Mouse (Mus musculus) intestine, embryonic 15.5 days (tissue): ENCODE results near the gene Bckdhb. TPM values are rescaled to one million over a fixed set of nuclear protein-coding genes. Genes with fewer than 3 reads are reported as not detected.

Source experiments
- ATAC-seq: fragments of 200-750 bp; cut with Nextera tagmentation; 2 replicates; pipeline ENCODE4 v1.8.0; 2017; ENCODE audit warnings: moderate TSS enrichment, moderate library complexity
- H3K27ac ChIP-seq: fragments of 300-500 bp; sonication (generic); 2 replicates; pipeline ENCODE4 v1.5.1; 2015; ENCODE audit warnings: mild to moderate bottlenecking, inconsistent platforms
- H3K27me3 ChIP-seq: fragments of 300-500 bp; sonication (generic); replicated peaks from 2 replicates; pipeline ENCODE4 v1.6.1; 2015; ENCODE audit warnings: inconsistent platforms
- H3K36me3 ChIP-seq: fragments of 300-500 bp; sonication (generic); 2 replicates; pipeline ENCODE4 v1.6.1; 2015; ENCODE audit warnings: inconsistent platforms
- H3K4me1 ChIP-seq: fragments of 300-500 bp; sonication (generic); replicated peaks from 2 replicates; pipeline ENCODE4 v1.6.1; 2015; ENCODE audit warnings: inconsistent platforms
- H3K4me2 ChIP-seq: fragments of 300-500 bp; sonication (generic); replicated peaks from 2 replicates; pipeline ENCODE4 v1.6.1; 2015; ENCODE audit warnings: mild to moderate bottlenecking, inconsistent platforms
- H3K4me3 ChIP-seq: fragments of 300-500 bp; sonication (generic); replicated peaks from 2 replicates; pipeline ENCODE4 v1.5.1; 2015; ENCODE audit warnings: inconsistent platforms
- H3K9ac ChIP-seq: fragments of 300-500 bp; sonication (generic); 2 replicates; pipeline ENCODE4 v1.6.1; 2015; ENCODE audit warnings: inconsistent platforms
- H3K9me3 ChIP-seq: fragments of 300-500 bp; sonication (generic); 2 replicates; pipeline ENCODE4 v1.6.1; 2016; ENCODE audit warnings: inconsistent platforms
- WGBS: fragments of 180-500 bp; shearing (Covaris S2); methylation state at CpG from one replicate; pipeline ENCODE4 v1.1.7; 2015; 5-methylcytosine and 5-hydroxymethylcytosine counted together
- polyA plus RNA-seq: library from polyadenylated mRNA; unstranded; fragments of >200 nt; fragmentation: Nextera tagmentation; extraction: Ambion mirVana; gene quantifications from 2 replicates; pipeline ENCODE4 v1.2.1, GENCODE M21; 2015

The Bckdhb gene
- polyA plus RNA-seq, 1 experiment from 2014 or later: 39.5 TPM

DNA sequence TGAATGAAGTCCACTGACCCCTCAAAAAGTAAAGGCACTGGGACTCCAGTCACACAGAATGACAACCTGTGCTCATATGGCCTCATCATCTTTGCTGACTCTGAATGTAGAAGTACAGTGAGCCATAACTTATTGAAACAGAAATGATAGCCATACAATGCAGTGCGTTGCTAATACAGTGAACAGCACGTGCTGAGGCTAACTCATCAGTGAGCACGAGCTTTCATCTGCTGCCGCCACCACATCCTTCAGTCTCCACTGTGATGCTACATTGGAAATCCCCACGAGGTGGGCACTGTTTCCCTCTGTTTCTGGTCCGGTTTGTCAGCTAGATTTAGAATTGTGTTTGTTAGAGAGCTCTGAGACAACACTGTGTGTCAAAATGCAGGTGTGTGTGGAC, 205.4 kb downstream of the Bckdhb start:
- Histone ChIP-seq H3K4me1 (no peaks in the 10 kb centered on the region), H3K27me3 (no peaks in the 10 kb centered on the region), H3K9ac (no peak overlapping the region), H3K36me3 (no peaks in the 10 kb centered on the region), H3K9me3 (no peaks in the 10 kb centered on the region), H3K4me2 (no peak overlapping the region), H3K27ac (no peak overlapping the region), H3K4me3 (no peak overlapping the region)
- WGBS: 86% methylated on average over 6 of the region's 6 CpGs
- no peak for ATAC-seq

GRCm38 (mm10) chr9:84135062-84135461, 210.1 kb downstream of the Bckdhb start:
- H3K36me3 ChIP-seq: no peaks in the 10 kb centered on the region
- H3K9ac ChIP-seq: no peak overlapping the region
- no peaks in the 10 kb centered on the region for H3K27me3 ChIP-seq
- no peak overlapping the region for H3K27ac ChIP-seq
- no peaks in the 10 kb centered on the region for H3K4me1 ChIP-seq
- no peak overlapping the region for H3K4me3 ChIP-seq
- no peak overlapping the region for H3K4me2 ChIP-seq
- no peak for ATAC-seq
- no peaks in the 10 kb centered on the region for H3K9me3 ChIP-seq
- WGBS: 84% methylated on average over 12 of the region's 12 CpGs

DNA sequence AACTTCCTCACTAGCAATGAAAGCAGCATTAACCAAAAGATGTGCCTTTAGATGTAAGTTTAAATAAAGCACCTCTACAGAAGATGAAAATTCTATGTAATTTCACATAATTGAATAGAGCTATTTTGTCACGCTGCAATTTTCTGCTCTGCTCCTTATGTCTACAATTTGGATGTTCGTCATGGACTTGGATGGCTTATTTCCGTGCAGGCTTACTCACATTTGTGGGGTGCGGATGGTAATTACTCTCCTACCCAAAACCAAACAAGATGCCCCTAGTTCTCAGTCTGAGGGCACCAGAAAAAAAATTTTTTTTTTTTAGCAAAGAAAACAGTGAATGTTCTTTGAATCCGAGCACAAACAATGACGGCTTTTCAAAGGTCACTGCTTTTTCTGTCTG, 212.2 kb downstream of the Bckdhb start:
- 94% methylated on average over 6 of the region's 6 CpGs for WGBS
- Histone ChIP-seq H3K4me2 (no peak overlapping the region), H3K36me3 (no peaks in the 10 kb centered on the region), H3K9me3 (no peaks in the 10 kb centered on the region), H3K9ac (no peak overlapping the region), H3K27me3 (no peaks in the 10 kb centered on the region), H3K4me1 (no peaks in the 10 kb centered on the region), H3K4me3 (no peak overlapping the region), H3K27ac (no peak overlapping the region)
- no peak for ATAC-seq

GRCm38 (mm10) chr9:84148124-84148523, 223.2 kb downstream of the Bckdhb start:
- H3K4me1 ChIP-seq: no peaks in the 10 kb centered on the region
- WGBS: 87% methylated on average over 2 of the region's 2 CpGs

More at GRCm38 (mm10) chr9:84148124-84148523, 223.2 kb downstream of the Bckdhb start:
- Histone ChIP-seq H3K27me3 (no peaks in the 10 kb centered on the region), H3K36me3 (no peaks in the 10 kb centered on the region), H3K4me3 (no peak overlapping the region), H3K4me2 (no peak overlapping the region), H3K27ac (no peak overlapping the region), H3K9ac (no peak overlapping the region), H3K9me3 (no peaks in the 10 kb centered on the region)
- no peak for ATAC-seq

Other genes with a start within 250 kb of the Bckdhb start
- gene Elovl4, start 118.9 kb upstream of the Bckdhb start, polyA plus RNA-seq: 6.0 and 8.9 TPM in 2 replicates
- 23.5 and 25.9 TPM in 2 replicates for gene Ttk, start 90.5 kb upstream of the Bckdhb start, polyA plus RNA-seq